Mouse (Mus musculus) spleen, postnatal 4 days (tissue): ENCODE data around the gene Ivns1abp.
"Not testable (repeated sequence)": the region's sequence is repeated elsewhere in the genome, so short reads cannot be mapped to it uniquely, and the experiment has no call there.

Experiments used
- DNase-seq, 2 experiments: peaks; one replicate each; pipeline ENCODE4 v3.0.0; 2022; ENCODE audit warnings: low spot score in 2 of 2

Gene Ivns1abp

GRCm38 (mm10) chr1:151342311-151342710, 2.0 kb upstream of the Ivns1abp start:
- no peak for DNase-seq

GRCm38 (mm10) chr1:151342968-151343367, 1.3 kb upstream of the Ivns1abp start:
- DNase-seq, result no peak

GRCm38 (mm10) chr1:151343571-151344282, 550 bp upstream of the Ivns1abp start:
- DNase-seq, result peak; percentile 35 to 67

GRCm38 (mm10) chr1:151345109-151345862, 1.0 kb downstream of the Ivns1abp start:
- peak; percentile 94 to 97 for DNase-seq

- no peak for DNase-seq
Measured at GRCm38 (mm10) chr1:151345863-151346195, 1.6 kb downstream of the Ivns1abp start.

GRCm38 (mm10) chr1:151346681-151347127, 2.4 kb downstream of the Ivns1abp start:
- DNase-seq, result no peak

GRCm38 (mm10) chr1:151348293-151348692, 4.0 kb downstream of the Ivns1abp start:
- DNase-seq, result not testable (repeated sequence)

- DNase-seq, result peak in 1 of 2 experiments; percentile 39
Measured at GRCm38 (mm10) chr1:151352911-151353310, 8.6 kb downstream of the Ivns1abp start.

- no peak for DNase-seq
Measured at GRCm38 (mm10) chr1:151355994-151356393, 11.7 kb downstream of the Ivns1abp start.

- DNase-seq, result no peak
Measured at GRCm38 (mm10) chr1:151359374-151359773, 15.1 kb downstream of the Ivns1abp start.

GRCm38 (mm10) chr1:151366944-151367605, 22.8 kb downstream of the Ivns1abp start:
- DNase-seq, result no peak

GRCm38 (mm10) chr1:151367721-151368324, 23.5 kb downstream of the Ivns1abp start:
- DNase-seq, result no peak

GRCm38 (mm10) chr1:151368444-151368843, 24.2 kb downstream of the Ivns1abp start:
- DNase-seq, result no peak

GRCm38 (mm10) chr1:151370573-151370972, 26.3 kb downstream of the Ivns1abp start:
- no peak for DNase-seq

GRCm38 (mm10) chr1:151371543-151371942, 27.3 kb downstream of the Ivns1abp start:
- no peak for DNase-seq

- no peak for DNase-seq
Measured at GRCm38 (mm10) chr1:151372823-151373222, 28.5 kb downstream of the Ivns1abp start.

GRCm38 (mm10) chr1:151377353-151377752, 33.1 kb downstream of the Ivns1abp start:
- no peak for DNase-seq

- no peak for DNase-seq
Measured at GRCm38 (mm10) chr1:151390029-151390428, 45.8 kb downstream of the Ivns1abp start.

- DNase-seq, result no peak
Measured at GRCm38 (mm10) chr1:151409827-151410226, 65.5 kb downstream of the Ivns1abp start.
